Mouse (Mus musculus) stomach, embryonic 15.5 days (tissue): ENCODE measurements around the gene Gli1. TPM values are rescaled to one million over a fixed set of nuclear protein-coding genes. Genes with fewer than 3 reads are reported as not detected.

Experiments
- ATAC-seq: fragments of 200-750 bp; cut with Nextera tagmentation; 2 replicates; pipeline ENCODE4 v1.8.0; 2017; ENCODE audit warnings: low read depth, moderate number of reproducible peaks, moderate TSS enrichment; ENCODE audit not compliant: insufficient read depth, low FRiP score
- H3K27ac ChIP-seq: fragments of 300-500 bp; sonication (generic); 2 replicates; pipeline ENCODE4 v1.5.1; 2015; ENCODE audit warnings: mild to moderate bottlenecking, inconsistent platforms
- H3K27me3 ChIP-seq: fragments of 300-500 bp; sonication (generic); replicated peaks from 2 replicates; pipeline ENCODE4 v1.6.1; 2015; ENCODE audit warnings: inconsistent platforms
- H3K36me3 ChIP-seq: fragments of 300-500 bp; sonication (generic); 2 replicates; pipeline ENCODE4 v1.6.1; 2015; ENCODE audit warnings: inconsistent platforms
- H3K4me1 ChIP-seq: fragments of 300-500 bp; sonication (generic); 2 replicates; pipeline ENCODE4 v1.6.1; 2015; ENCODE audit warnings: inconsistent platforms
- H3K4me2 ChIP-seq: fragments of 300-500 bp; sonication (generic); 2 replicates; pipeline ENCODE4 v1.6.1; 2015; ENCODE audit warnings: mild to moderate bottlenecking, inconsistent platforms
- H3K4me3 ChIP-seq: fragments of 300-500 bp; sonication (generic); replicated peaks from 2 replicates; pipeline ENCODE4 v1.5.1; 2015; ENCODE audit warnings: inconsistent platforms
- H3K9ac ChIP-seq: fragments of 300-500 bp; sonication (generic); 2 replicates; pipeline ENCODE4 v1.6.1; 2015; ENCODE audit warnings: inconsistent platforms
- H3K9me3 ChIP-seq: fragments of 300-500 bp; sonication (generic); 2 replicates; pipeline ENCODE4 v1.6.1; 2016; ENCODE audit warnings: inconsistent platforms
- WGBS: fragments of 180-500 bp; shearing (Covaris S2); methylation state at CpG from one replicate; pipeline ENCODE4 v1.1.7; 2015; 5-methylcytosine and 5-hydroxymethylcytosine counted together
- polyA plus RNA-seq: library from polyadenylated mRNA; unstranded; fragments of >200 nt; fragmentation: Nextera tagmentation; extraction: Ambion mirVana; gene quantifications from 2 replicates; pipeline ENCODE4 v1.2.1, GENCODE M21; 2015

Gli1 gene
- polyA plus RNA-seq, 1 experiment from 2014 or later, result 9.1 TPM

GRCm38 (mm10) chr10:127355336-127355735, 13.6 kb upstream of the Gli1 start:
- H3K27me3 ChIP-seq, result no peaks in the 10 kb centered on the region
- no peaks in the 10 kb centered on the region for H3K9me3 ChIP-seq
- H3K4me2 ChIP-seq, result no peak overlapping the region
- no peak for ATAC-seq
- no peak overlapping the region for H3K27ac ChIP-seq
- no peaks in the 10 kb centered on the region for H3K36me3 ChIP-seq
- 0 out of 2 replicates have a peak, but pooled peaks cover 2% of the 10 kb centered on the region for H3K4me1 ChIP-seq
- H3K9ac ChIP-seq, result no peak overlapping the region
- no peak overlapping the region for H3K4me3 ChIP-seq
- 68% methylated on average over 10 of the region's 10 CpGs for WGBS

DNA sequence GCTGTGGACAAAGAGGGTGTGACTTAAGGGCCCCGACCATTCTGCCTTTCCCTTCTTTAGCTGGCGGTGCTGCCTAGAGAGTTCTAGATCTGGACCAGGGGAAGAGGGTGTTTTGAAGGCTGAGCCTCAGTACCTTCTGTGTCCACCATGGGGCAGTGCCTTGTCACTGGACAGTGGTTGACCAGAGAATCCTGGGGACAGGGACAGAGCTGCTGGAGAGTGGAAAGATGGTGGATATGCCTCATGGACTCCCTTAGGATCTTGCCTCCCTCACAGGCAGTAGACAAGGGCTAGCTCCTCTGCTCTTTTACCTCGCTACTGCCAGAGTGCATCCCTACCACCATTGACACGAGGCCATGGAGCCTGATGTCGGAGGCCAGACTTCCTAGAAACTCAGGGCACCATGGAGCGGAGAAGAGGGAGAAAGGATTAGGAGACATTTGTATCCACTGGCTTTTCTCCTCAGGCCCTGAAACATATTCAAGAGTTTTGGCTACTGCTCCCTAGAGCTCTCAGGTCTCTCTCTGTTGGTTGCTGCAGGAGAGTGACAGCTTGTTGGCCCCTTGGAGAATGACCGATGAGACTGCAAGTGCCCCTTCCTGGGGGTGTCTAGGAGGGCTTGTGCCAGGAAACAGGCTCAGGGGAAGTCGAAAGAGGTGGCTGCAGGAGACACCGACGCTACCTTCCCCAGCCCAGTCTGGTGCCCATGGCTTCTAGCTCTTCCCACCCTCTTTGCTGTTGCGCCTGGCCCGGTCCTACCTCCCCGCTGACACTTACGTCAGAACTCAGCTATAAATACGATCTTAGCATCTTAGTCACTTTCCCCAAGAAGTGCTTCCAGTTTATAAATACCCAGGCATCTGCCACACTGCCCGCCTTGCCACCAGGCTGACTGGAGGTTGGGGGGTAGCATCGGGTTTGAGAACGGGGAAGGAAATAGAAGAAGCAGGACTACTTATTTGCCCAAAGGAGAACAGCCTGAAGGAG, 12.4 kb upstream of the Gli1 start, which contains the start of gene Inhbe:
Gene Inhbe (minus strand): TSS at position 503 of the 987 bp plus-strand sequence.
- no peak within 1 kb of the TSS for H3K4me3 ChIP-seq
- no peak for ATAC-seq
- WGBS, result 81% methylated on average over 18 of the region's 18 CpGs
- H3K27me3 ChIP-seq, result no peaks in the 10 kb centered on the region
- H3K27ac ChIP-seq, result no peak within 1 kb of the TSS
- H3K4me2 ChIP-seq, result no peak within 1 kb of the TSS
- no peaks in the 10 kb centered on the region for H3K9me3 ChIP-seq
- 0 out of 2 replicates have a peak, but pooled peaks cover 2% of the 10 kb centered on the region for H3K4me1 ChIP-seq
- no peak within 1 kb of the TSS for H3K9ac ChIP-seq
- no peaks in the 10 kb centered on the region for H3K36me3 ChIP-seq

- Histone ChIP-seq H3K36me3 (no peaks in the 10 kb centered on the region), H3K9me3 (no peaks in the 10 kb centered on the region), H3K4me2 (no peak overlapping the region), H3K4me3 (no peak overlapping the region), H3K27ac (no peak overlapping the region), H3K4me1 (0 out of 2 replicates have a peak, but pooled peaks cover 2% of the 10 kb centered on the region), H3K9ac (no peak overlapping the region), H3K27me3 (no peaks in the 10 kb centered on the region)
- WGBS, result 91% methylated on average over 11 of the region's 11 CpGs
- ATAC-seq, result no peak
Observed at GRCm38 (mm10) chr10:127352766-127353165, 11.0 kb upstream of the Gli1 start.

- Histone ChIP-seq H3K9ac (no peak overlapping the region), H3K4me1 (0 out of 2 replicates have a peak, but pooled peaks cover 2% of the 10 kb centered on the region), H3K36me3 (no peaks in the 10 kb centered on the region), H3K9me3 (no peaks in the 10 kb centered on the region), H3K4me3 (no peak overlapping the region), H3K27ac (no peak overlapping the region), H3K27me3 (no peaks in the 10 kb centered on the region), H3K4me2 (no peak overlapping the region)
- ATAC-seq, result no peak
- 79% methylated on average over 9 of the region's 9 CpGs for WGBS
Observed at GRCm38 (mm10) chr10:127352187-127352586, 10.4 kb upstream of the Gli1 start.

- Histone ChIP-seq H3K4me2 (no peak overlapping the region), H3K27me3 (no peaks in the 10 kb centered on the region), H3K36me3 (no peaks in the 10 kb centered on the region), H3K4me1 (0 out of 2 replicates have a peak, but pooled peaks cover 2% of the 10 kb centered on the region), H3K9me3 (no peaks in the 10 kb centered on the region), H3K9ac (no peak overlapping the region), H3K27ac (no peak overlapping the region), H3K4me3 (no peak overlapping the region)
- WGBS, result 66% methylated on average over 8 of the region's 8 CpGs
- ATAC-seq, result no peak; the same call in 1 of the 2 replicates
Observed at GRCm38 (mm10) chr10:127351719-127352118, 9.9 kb upstream of the Gli1 start.

- WGBS, result 81% methylated on average over 8 of the region's 8 CpGs
- Histone ChIP-seq H3K36me3 (no peaks in the 10 kb centered on the region), H3K4me2 (no peak overlapping the region; the same call in 1 of the 2 replicates), H3K27ac (no peak overlapping the region), H3K9ac (no peak overlapping the region), H3K4me1 (0 out of 2 replicates have a peak, but pooled peaks cover 2% of the 10 kb centered on the region), H3K27me3 (no peaks in the 10 kb centered on the region), H3K4me3 (no peak overlapping the region), H3K9me3 (no peaks in the 10 kb centered on the region)
- no peak for ATAC-seq
Observed at GRCm38 (mm10) chr10:127351285-127351595, 9.5 kb upstream of the Gli1 start.

- ATAC-seq, result peak; percentile 70
Observed at GRCm38 (mm10) chr10:127350594-127351284, 9.0 kb upstream of the Gli1 start.

DNA sequence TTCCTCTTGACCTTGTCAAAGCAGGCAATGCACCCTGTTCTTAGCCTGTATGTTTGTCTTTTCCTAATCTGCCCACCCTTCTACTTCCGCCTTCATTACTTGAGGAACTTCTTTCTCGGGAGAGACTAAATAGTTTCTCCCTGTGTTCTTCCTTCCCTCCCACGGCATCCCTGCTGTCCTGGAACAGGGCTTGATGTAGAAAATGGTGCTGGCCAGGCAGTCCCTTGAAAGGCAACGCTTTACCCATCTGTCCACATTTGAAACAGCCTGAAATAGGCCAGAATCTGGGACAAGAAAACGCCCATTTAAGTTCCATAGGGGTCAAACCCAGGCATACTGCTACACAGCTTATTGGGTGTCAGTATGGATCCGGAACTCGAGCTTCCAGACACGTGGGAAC, 8.0 kb upstream of the Gli1 start:
- Histone ChIP-seq H3K4me1 (0 out of 2 replicates have a peak, but pooled peaks cover 2% of the 10 kb centered on the region), H3K36me3 (no peaks in the 10 kb centered on the region), H3K9me3 (no peaks in the 10 kb centered on the region), H3K9ac (no peak overlapping the region), H3K4me3 (no peak overlapping the region), H3K27ac (no peak overlapping the region), H3K4me2 (no peak overlapping the region), H3K27me3 (no peaks in the 10 kb centered on the region)
- 69% methylated on average over 8 of the region's 8 CpGs for WGBS
- ATAC-seq, result no peak

More at GRCm38 (mm10) chr10:127350594-127351284, 9.0 kb upstream of the Gli1 start:
- Histone ChIP-seq H3K9me3 (no peaks in the 10 kb centered on the region), H3K4me1 (0 out of 2 replicates have a peak, but pooled peaks cover 2% of the 10 kb centered on the region), H3K27ac (no peak overlapping the region), H3K27me3 (no peaks in the 10 kb centered on the region), H3K4me2 (peak overlapping the region; percentile 52), H3K4me3 (peak overlapping the region; percentile 16; the same call in 1 of the 2 replicates), H3K36me3 (no peaks in the 10 kb centered on the region), H3K9ac (no peak overlapping the region)
- WGBS, result 11% methylated on average over 24 of the region's 24 CpGs

- H3K4me3 ChIP-seq, result no peak overlapping the region
- no peaks in the 10 kb centered on the region for H3K27me3 ChIP-seq
- no peak for ATAC-seq
- H3K36me3 ChIP-seq, result no peaks in the 10 kb centered on the region
- no peak overlapping the region for H3K27ac ChIP-seq
- 0 out of 2 replicates have a peak, but pooled peaks cover 2% of the 10 kb centered on the region for H3K4me1 ChIP-seq
- no peaks in the 10 kb centered on the region for H3K9me3 ChIP-seq
- WGBS, result 70% methylated on average over 4 of the region's 4 CpGs
- H3K4me2 ChIP-seq, result no peak overlapping the region
- H3K9ac ChIP-seq, result no peak overlapping the region
Observed at GRCm38 (mm10) chr10:127348957-127349356, 7.2 kb upstream of the Gli1 start.

DNA sequence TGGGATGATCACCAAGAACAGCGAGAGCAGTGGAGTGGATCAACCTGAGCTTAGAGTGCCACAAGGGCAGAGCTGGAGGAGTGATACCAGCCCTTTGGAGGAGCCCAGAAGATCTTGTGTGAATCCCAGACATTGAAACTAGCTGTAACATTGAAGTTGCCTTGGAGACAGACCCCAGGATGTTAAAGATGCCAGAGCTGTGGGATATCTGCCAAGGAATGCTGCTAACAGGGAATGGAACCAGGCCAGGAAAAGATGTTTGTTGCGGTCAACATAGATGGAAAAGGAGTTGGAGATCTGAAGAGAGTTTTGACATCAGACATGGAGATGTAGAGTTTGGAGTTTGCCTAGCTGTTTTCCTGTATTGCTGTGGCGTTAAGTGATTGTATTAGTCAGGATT, 4.4 kb upstream of the Gli1 start:
- Histone ChIP-seq H3K27ac (no peak overlapping the region), H3K27me3 (peaks cover 5% of the 10 kb centered on the region; the same call in 1 of the 2 replicates), H3K9me3 (no peaks in the 10 kb centered on the region), H3K9ac (no peak overlapping the region), H3K4me2 (no peak overlapping the region), H3K4me3 (no peak overlapping the region), H3K4me1 (peaks cover 8% of the 10 kb centered on the region; the same call in 1 of the 2 replicates), H3K36me3 (no peaks in the 10 kb centered on the region)
- ATAC-seq, result no peak
- 78% methylated on average over 3 of the region's 3 CpGs for WGBS

DNA sequence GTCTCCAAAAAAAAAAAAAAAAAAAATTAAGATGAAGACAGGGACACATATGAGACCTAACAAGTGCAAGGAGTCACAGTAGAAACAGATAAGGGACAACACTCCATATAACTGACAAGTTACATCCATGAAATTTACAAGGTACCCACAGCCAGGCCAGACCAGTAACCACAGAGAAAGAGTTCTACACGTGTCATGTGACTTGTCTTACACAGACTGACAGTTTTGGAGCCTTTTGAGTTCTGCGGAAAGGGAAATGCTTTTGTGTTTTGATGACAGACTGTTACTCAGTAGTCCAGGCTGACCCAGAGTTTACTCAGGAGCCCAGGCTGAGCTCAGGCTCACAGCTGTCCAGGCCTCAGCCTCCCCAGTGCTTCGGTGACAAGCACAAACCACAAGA, 1.3 kb upstream of the Gli1 start:
- H3K27ac ChIP-seq, result no peak overlapping the region
- WGBS, result 69% methylated on average over 3 of the region's 3 CpGs

More for the DNA sequence above, 1.3 kb upstream of the Gli1 start:
- H3K4me1 ChIP-seq, result peaks cover 15% of the 10 kb centered on the region; the same call in 1 of the 2 replicates
- ATAC-seq, result no peak
- no peak overlapping the region for H3K4me3 ChIP-seq
- H3K9ac ChIP-seq, result no peak overlapping the region
- H3K4me2 ChIP-seq, result no peak overlapping the region
- no peaks in the 10 kb centered on the region for H3K9me3 ChIP-seq
- peaks cover 10% of the 10 kb centered on the region for H3K27me3 ChIP-seq
- no peaks in the 10 kb centered on the region for H3K36me3 ChIP-seq
